Mouse (Mus musculus) CD4-positive naive resting alpha-beta T cell, adult 76 days (primary cell): ENCODE measurements around the gene Shld1. TPM values are rescaled to one million over a fixed set of nuclear protein-coding genes. Genes with fewer than 3 reads are reported as not detected.

ENCODE experiments used
- total RNA-seq: library from RNA; stranded (reverse); gene quantifications from one replicate; pipeline ENCODE4 v1.2.4, GENCODE M21; 2023

Gene Shld1
- total RNA-seq, result 25.4 TPM

GRCm38 (mm10) chr2:132686756-132687737 is at the start of gene Shld1:
TSS of gene Shld1 (plus strand) at chr2:132686931.

GRCm38 (mm10) chr2:132780978-132781377 is 94.2 kb downstream of the Shld1 start, which contains the start of gene Chgb:
TSS of gene Chgb (plus strand) at chr2:132781278.

Other genes with a start within 250 kb of the Shld1 start
- 80.1 TPM for gene Gpcpd1, start 99.2 kb upstream of the Shld1 start, total RNA-seq
- not detected for gene Chgb, start 94.3 kb downstream of the Shld1 start, total RNA-seq
- 33.2 TPM for gene Trmt6, start 129.1 kb downstream of the Shld1 start, total RNA-seq
- 2.9 TPM for gene Mcm8, start 129.2 kb downstream of the Shld1 start, total RNA-seq
- gene Crls1, start 159.7 kb downstream of the Shld1 start, total RNA-seq, result 8.6 TPM
- 0.21 TPM for gene Lrrn4, start 194.0 kb downstream of the Shld1 start, total RNA-seq